Mouse (Mus musculus) urinary bladder, postnatal 10 days (tissue): ENCODE results near the gene Inca1.
A peak's percentile ranks its signal among the peaks of the same experiment; 100 is the strongest.

ENCODE experiments used
- DNase-seq: peaks from one replicate; pipeline ENCODE4 v3.0.0; 2022; ENCODE audit warnings: low spot score

Inca1 gene

DNA sequence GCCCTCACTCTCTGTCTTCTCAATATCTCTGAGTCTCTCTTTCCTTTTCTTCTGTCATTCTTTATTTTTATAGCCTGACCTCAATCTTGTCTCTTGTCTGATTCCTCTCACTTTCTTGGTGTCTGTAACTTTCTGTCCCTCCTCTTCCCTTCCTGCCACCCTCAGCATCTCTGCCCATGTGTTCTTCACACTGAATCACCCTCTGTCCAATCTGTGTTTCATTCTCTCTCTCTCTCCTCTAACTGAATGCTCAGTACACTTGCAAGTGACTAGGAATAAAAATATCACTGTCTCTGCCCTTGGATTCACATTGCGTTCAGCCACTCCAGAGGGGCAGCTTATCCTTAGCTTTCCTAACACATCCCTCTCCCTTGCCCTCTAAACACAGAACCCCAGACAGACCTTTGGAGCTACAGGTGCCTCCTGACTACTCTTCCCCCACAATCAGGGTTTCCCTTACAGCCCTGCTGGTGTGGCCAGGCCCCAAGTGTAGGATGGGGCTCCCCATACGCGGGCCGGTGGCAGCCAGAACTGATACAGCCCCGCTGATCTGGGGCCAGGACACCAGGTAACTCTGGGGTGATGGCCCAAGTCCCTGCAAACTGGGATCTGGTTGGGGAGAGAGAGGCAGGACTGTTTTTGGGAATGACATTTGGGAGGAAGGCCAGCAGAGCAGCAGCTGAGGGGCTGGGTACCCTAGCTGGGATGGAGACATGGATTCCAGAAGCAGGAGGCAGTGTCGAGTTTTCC, 2.2 kb upstream of the Inca1 start:
- DNase-seq = no peak

DNA sequence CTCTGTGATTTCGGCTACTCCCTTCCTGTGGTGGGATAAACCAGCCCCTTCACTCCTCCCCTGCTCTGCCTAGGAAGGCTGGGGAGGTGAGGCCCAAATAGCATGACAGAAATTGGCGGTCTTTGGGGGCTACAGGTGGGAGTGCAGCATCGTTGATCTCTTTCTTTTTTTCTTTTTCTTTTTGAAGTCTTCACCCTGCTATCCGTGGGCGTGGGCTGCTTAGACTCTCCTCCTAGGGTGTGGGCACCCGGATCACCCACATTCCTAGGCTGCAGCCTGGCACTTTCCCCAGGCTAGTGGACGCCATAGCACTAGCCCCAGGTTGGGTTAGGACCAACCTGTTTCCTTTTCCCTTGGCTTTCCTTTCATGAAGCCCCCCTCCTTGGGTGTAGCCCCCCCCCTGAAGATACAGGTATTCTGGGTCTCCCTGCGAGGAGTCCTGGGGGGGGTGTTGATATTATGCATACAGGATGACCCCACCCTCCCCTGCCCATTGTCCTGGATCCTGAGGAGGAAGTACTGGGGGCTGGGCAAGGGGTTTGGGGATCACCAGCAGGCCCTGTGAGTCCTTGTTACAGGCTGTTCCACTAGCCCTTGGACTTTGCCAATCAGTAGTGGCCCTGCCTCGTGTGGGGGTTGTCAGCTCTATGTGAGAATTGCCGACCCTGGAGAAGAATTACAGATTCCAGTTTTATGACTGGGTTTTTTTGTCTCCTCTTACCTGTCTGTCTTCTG, 1.4 kb upstream of the Inca1 start:
- no peak for DNase-seq

GRCm38 (mm10) chr11:70700613-70701012, 658 bp upstream of the Inca1 start:
- no peak for DNase-seq

GRCm38 (mm10) chr11:70699051-70699450, 904 bp downstream of the Inca1 start:
- no peak for DNase-seq

GRCm38 (mm10) chr11:70697376-70697775, 2.6 kb downstream of the Inca1 start:
- DNase-seq = no peak

DNA sequence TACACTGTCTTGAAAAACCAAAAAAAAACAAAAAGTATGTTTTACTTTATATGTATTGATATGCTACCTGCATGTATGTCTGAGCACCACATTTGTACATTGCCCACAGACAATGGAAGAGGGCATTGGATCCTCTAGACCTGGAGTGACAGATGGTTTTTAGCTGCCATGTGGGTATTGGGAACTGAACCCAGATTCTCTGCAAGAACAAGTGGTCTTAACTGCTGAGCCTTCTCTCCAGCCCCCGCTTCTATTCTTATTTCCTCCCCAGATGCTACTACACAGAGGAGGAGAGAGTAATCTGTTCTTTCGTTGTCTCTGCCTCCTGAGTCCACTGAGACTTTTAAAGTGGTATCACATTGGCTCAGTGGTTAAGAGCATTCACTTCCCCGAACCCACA, 6.5 kb downstream of the Inca1 start:
- no peak for DNase-seq

DNA sequence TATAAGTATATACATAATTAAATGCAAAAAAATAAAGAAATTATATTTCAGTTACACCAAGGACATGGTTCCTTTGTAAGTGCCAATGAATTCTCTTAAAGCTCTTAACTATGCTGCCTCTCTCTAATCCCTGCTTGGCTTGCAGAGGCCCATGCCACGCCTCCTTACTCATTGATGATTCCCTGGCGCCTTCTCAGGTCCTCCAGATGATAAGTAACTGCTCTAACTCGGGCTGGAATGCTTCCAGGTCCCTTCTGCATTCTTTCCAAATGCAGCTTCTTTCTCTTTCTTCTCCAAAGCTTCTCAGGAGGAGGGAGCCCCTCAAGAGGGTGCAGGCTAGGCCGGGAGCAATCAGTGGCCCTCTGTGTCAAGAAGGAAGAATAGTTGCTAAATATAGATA, 10.4 kb downstream of the Inca1 start:
- DNase-seq = no peak

DNA sequence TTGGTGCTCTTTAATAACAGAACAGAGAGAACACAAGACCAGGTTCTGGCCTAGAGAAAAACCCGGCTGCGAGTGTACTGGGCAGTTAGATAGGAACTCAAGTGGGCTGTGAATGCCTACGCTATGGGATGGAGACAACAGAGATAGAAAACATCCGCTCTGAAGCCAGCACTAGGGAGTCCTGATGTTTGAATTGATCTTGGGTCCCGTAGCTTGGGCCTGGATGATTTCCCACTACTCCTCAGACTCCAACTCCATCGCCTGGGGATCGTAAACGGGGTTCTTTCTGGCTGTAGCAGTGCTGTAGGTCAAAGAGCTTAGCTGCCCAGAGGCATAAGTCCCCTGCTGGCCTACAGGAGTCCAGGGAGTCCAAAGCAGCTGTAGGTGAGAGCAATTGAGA, 11.6 kb downstream of the Inca1 start:
- DNase-seq = no peak

DNA sequence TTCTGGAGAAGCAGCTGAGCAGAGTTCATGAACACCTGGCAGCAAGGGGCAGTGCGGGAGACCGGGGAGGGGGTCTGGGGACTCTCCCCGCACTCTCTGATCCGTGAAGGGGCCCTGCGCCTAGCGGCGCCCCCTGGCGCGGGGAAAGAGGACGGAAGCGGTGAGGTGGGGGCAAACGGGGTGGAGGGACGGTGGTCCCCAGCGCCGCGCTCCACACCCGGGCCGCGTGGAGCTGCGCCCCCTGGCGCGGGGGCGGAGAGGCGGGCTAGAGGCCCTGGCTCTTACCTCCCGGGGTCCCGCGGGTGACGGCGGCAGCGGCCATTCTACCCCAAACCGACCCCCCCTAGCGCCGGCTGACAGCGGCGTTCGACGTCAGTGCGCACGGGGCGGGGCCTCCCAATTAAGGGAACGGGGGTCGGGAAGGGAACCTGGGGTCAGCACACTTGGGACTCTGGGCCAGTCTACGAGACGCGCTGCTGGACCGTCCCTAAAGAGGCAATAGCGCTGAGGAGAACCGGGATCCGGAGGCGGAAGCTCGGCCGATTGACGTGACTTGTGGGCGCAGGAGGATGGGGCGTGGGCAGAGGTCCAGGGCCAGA, 12.3 kb downstream of the Inca1 start, which contains the start of gene Camta2:
TSS of gene Camta2 (minus strand) at position 505 of the 599 bp plus-strand sequence.
- peak; percentile 63 for DNase-seq

DNA sequence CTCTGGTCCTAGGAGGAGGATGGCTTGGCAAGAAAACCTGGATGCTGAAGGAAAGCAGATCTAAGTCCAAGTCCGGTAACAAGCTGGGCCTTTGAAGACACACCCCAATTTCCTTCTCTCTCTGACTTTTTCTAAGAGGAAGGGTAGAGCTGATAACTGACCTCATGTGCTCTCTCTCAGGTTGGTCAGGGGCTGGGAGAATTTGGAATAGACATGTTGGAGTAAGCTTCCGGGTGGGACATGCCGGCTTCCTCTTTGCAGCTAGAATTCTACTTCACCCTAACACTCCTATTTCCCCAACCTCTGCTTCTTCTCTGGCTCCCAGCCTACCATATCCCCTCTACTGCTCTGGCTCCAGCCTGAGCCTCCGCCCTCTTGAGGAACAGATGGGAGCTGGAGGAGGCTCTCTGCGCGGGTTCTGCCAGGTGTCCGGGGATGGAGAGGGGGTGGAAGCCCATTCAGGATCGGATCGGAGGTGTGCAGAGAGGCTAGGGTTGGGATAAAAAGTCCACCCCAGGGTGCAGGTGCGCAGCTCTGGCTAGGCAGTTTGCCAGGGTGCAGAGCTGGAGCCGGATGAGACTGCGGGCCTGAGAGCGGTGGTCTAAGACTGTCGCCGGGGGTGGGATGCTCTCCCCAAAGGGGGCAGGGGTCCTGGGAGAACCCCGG, 12.9 kb downstream of the Inca1 start:
- no peak for DNase-seq

- DNase-seq = no peak
Measured at GRCm38 (mm10) chr11:70683640-70684039, 16.3 kb downstream of the Inca1 start.

GRCm38 (mm10) chr11:70681897-70682581, 17.9 kb downstream of the Inca1 start:
- DNase-seq = no peak

DNA sequence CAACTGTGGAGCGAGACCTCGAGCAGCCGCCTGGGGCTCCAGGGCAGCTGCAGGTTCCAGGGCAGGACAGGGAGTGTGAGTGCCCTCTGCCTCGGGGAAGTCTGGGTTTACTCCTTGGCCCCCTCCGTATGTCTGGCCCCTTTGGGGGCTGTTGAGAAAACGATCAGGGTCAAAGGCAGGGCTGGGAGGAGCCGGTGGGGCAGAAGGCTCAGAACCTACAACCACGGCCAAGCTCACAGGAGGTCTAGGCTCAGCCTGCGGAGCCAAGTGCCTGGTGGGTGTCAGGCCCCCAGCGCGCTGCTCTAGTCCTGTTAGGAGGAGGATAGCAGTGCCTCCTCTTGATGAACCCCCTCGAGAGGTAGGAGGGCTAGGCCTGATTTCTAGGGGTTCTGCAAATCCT, 18.8 kb downstream of the Inca1 start:
- DNase-seq = no peak

DNA sequence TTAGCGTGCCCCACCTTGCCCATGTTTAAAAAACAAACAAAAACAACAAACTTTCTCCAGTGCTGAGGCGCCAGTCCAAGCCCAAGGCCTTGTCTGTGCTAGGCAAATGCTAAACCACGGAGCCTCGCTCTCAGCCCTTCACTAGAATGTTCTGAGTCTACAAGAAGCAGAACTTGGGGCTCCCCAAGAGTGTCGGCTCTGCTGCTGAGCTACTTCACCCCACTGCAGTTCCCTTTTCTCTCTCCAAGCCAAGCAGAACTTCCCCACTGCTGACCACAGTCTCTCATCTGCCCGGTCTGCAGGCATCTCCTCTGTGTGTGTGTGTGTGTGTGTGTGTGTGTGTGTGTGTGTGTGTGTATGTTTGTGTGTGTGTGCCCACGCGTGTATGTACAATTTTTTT, 20.1 kb downstream of the Inca1 start:
- DNase-seq = no peak

GRCm38 (mm10) chr11:70679361-70679760, 20.6 kb downstream of the Inca1 start:
- no peak for DNase-seq

DNA sequence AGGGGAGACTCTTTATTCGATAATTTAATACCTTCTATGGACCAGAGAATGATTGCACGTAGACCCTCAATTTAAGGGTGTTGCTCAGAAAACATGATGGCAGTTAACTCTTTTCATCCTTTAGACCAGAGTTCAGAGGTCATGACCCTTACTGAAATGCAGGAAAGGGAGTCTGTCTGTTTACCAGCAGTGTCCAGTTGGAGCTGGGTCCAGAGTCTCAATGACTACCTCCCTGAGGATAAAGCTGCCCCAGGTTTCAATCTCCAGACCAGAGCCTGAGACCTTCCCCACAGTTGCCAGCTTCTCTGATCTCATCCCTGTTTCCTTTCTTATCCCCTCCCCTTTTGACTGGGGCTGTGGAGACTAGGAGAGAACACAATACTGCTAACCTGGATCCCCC, 21.4 kb downstream of the Inca1 start:
- DNase-seq = no peak

DNA sequence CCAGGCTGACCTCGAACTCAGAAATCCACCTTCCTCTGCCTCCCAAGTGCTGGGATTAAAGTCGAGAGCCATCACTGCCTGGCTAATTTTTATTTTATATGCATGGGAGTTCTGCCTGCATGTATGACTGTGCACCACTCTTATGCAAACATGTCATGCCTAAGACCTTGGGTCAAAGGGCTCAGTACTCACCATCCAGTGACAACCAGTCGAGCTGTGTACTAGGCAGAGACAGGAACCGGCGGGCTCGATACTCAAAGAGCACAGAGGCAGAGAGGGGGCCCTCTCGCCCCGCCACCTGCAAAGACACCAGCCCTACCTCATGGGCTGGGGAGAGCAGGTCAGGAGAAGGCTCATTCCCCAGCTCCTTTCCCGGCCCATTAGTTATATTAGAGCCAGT, 21.9 kb downstream of the Inca1 start:
- DNase-seq = no peak

DNA sequence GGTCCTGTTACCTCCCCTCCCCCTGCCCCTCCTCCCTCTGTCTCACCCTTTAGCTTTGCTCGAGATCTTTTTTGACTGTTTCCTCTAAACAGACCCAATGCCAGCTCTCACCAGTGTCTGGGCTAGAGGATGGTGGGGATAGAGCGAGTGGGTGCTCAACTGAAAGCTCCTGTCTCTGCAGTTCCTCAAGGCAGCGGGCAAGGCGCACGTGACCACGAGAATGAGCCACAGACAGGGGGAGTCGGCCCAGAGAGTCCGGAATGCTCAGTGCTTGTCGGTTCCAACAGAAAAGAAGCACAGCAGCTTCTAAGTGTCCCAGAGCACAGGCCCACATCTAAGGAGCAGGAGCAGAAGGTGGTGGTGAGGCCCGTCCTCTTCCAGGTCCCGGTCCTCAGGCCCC, 25.5 kb downstream of the Inca1 start:
- no peak for DNase-seq

- DNase-seq = no peak
Measured at GRCm38 (mm10) chr11:70674014-70674413, 25.9 kb downstream of the Inca1 start.

DNA sequence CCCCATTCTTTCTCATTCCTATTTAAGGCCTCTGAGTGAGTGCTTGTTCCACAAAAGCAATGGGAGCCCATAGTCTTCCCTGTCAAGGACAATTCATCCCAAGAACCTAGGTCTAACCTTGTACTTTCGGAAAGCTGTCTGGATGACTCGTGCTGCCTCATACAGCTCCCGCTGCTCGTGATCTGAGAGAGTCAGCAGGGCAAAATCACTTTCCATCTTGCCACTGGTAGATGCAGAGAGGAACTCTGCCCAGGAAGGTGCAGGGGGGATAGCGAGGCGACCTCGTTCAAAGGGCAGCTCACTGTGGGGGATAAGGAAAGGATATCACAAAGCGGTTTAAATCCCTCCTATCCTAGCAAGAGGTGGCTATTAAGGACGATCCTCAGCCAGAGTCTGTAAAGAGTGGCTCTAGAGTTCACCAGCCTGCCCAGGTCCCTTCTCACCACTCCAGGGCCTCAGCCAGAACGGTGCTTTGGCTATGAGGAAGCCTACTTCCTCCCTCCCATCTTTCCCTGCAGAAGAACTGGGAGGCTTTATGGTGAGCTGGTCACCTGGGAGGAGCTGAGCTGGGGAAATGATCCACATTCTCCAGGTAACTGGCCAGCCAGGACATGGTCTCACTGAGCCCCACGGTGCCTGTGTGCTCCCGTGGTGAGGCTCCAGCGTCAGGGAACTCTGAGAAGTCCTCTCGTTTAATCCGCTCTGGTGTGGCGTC, 28.5 kb downstream of the Inca1 start:
- no peak for DNase-seq

DNA sequence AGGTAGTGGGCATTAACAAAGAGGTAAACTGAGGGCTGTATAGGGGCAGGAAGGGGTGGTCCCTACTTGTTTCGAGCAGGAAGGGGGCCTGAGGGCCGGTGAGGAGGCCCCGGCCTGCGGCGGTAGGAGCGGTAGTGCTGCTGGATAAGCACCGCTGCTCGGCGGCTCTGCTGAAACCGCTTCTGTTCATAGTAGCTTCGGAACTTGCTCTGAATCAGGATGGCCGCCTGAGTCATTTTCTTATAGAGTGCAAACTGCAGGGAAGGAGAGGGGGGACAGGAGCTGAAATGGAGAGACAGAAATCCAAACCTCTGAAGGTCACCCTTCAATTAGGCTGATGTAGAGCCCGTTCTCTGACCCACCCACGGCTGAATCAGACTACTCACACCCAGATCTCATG, 29.5 kb downstream of the Inca1 start:
- no peak for DNase-seq
